Mouse (Mus musculus) CH12.LX (cell line): ENCODE measurements around the gene Map1b.

Source experiments
- CTCF ChIP-seq, 2 experiments: IDR thresholded peaks in 1 of 2; conservative IDR thresholded peaks in 1 of 2; 2 replicates each; pipeline ENCODE4 v1.5.1; 2011 to 2012; ENCODE audit warnings: low read depth in 2 of 2, low read length in 2 of 2, improper control_type of control experiment in 1 of 2, inconsistent platforms in 1 of 2, mild to moderate bottlenecking in 1 of 2, moderate library complexity in 1 of 2
- POLR2A ChIP-seq: IDR thresholded peaks from 2 replicates; pipeline ENCODE4 v1.6.1; 2011; ENCODE audit warnings: low read depth, mild to moderate bottlenecking, improper control_type of control experiment, low read length
- ZMIZ1 ChIP-seq: IDR thresholded peaks from 2 replicates; pipeline ENCODE4 v1.6.1; 2012; ENCODE audit warnings: low read depth, mild to moderate bottlenecking, inconsistent platforms, low read length, improper control_type of control experiment

- TF ChIP-seq POLR2A (no peak), CTCF (conservative IDR thresholded peaks at IDR 0.05 in 1 of 2, IDR thresholded peaks at IDR 0.05 in 1 of 2; ENCODE audit: low read depth in 2 of 2, low read length in 2 of 2) (peak in 1 of 2 experiments; percentile 22; a peak in 1 of 4 replicates), ZMIZ1 (no peak)
Observed at GRCm38 (mm10) chr13:99500609-99501008, 15.7 kb downstream of the Map1b start.
